Mouse (Mus musculus) liver, adult (tissue): ENCODE measurements around the gene Tmprss6.

Source experiments
- GATA4 ChIP-seq: IDR thresholded peaks from 2 replicates; pipeline ENCODE4 v1.6.1; 2014; ENCODE audit warnings: mild to moderate bottlenecking, low read length; ENCODE audit not compliant: insufficient replicate concordance

The Tmprss6 gene

DNA sequence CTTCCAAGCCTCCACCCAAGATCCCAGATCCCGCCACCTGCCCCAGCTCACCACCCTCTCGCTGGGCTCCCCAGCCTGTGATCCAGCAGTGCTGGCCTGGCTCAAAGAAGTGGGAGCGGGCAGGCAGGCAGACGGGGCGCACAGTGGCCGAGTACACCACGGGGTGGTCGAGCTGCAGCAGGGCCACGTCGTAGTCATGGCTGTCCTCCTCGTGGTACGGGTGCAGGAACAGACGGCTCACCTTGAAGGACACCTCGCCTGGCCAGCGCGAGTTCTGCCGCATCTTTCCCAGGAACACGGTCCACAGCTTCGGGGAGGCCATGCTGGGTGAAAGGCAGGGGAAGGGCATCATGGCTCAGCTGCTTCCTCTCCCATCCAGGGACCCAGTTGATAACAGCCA lies 26.2 kb downstream of the Tmprss6 start:
- no peak for TF ChIP-seq GATA4

DNA sequence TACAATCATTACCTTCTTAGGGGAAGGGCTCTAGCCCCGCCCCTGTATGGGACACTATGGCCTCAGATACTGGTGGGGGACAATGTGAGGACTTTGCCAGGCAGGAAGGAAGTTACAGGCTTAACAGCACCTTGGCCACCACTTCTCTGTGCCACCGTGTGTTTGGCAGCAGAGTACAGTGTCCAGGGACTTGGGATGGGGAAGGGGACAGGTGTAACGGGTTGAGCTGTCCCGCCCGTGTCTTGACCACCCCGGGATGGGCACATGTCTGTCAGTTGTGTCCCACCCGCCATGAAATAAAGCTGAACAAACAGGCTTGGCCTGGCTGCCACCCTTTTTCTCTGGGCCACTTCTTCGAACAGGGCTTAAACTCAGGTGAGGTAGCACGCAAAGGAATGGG lies 29.5 kb downstream of the Tmprss6 start:
- no peak for TF ChIP-seq GATA4

DNA sequence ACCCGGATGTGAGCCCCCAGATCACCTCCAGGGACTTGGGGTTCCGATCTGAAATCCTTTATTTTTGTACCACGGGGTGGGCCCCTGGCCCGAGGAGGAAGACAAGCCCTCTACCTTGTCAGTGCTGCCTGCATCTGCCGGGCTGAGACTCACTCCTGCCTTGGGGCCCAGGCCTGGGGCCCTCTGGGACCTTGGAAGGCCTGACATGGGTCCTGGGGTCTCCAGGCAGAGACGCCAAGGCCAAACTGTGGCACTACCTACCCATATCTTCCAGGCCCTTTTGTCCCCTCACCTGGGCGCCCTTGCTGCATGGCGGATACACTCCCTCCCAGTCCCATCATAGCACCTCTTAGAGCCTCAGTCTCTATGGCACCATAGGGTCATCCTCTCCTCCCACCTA lies 29.9 kb downstream of the Tmprss6 start:
- no peak for TF ChIP-seq GATA4

DNA sequence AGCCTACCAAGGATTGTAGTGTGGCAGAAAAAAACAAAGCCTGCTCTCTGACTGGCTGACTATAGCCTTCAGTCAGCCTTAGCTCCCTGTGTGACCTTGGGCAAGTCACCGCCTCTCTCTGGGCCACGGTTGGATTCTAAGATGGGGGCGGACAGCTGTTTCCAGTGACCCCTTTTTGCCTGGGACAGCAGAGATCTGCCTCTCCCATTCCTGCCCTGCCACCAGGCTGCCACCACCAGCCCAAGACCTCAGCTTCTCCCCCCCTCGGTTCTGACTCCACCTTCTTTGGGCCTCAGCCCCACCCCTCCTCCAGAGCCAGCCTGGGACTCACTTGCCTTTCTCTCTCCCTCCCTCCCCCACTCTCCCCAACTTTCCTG lies 30.4 kb downstream of the Tmprss6 start:
- TF ChIP-seq GATA4, result no peak

DNA sequence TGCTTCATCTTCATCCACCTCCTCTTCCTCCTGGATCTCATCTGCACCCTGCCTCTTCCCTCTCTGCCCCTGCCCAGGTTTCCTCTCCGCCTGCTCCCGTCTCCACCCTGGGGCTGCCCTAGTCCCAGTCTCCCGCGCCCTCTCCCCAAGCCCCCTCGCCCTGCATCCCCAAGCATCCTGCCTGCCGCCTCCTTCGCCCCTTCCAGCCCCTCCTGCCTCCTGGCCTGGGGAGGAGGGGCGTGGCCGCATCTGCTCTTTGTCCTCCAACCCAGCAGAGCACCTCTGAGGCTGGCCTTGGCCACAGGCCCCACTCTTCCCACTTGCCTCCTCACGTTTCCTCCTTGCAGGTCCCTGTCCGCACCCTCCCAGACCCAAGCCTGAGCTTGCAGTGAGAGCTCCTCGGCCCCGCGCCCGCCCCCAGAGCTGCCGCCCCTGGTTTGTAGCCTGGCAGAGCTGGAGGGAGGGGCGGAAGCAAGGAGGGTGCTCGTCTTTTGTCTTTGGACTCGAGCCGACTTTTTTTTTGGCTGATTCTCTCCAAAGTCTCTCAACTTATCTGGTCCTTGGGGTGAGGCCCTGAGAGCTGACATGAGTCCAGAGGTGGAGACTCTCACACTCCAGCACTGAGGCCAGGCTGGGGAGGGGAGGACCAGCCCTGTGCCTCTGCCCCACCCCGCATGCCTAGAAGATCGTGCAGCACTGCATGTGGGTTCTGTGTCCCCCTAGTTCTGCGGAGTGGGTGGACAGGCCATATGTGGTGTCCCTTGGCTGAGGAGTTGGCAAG lies 31.0 kb downstream of the Tmprss6 start:
- TF ChIP-seq GATA4, result no peak

DNA sequence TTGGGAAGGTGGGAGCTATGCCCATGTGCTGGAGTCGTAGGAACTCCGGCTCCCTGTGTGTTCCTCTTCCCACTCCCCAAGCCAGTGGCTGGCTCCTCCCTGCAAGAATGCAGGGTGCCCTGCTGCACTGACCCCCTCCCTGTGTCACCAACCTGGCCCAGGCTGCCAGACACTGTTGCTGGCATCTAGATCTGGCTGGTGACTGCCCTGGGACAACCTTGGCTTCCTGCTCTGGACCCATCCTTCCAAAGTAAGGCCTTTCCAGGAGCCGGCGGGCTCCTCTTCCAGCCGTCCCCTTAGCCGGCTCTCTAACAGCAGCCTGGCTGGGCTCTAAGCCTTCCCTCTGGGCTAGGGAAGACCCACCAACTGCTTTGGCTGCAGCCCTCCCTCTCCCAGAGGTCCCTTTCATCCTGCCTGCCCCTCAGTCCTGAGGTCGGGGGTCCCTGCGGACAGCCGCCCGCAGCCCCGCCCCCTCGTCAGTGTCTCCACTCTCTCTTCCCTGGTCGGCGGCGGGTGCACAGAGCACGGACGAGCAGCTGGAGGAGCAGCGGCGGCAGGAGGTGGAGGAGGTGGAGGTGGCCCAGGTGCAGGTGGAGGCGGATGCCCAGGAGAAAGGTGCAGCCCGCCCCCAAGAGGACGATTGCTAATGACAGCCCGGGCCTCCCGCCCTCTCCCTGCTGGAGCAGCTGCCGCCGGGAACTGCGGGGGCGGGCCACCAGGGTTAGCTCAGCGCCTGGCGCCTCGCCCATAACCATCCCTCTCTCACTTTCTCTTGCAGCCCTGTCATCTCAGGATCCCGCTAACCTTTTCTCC lies 31.8 kb downstream of the Tmprss6 start:
- TF ChIP-seq GATA4, result no peak

DNA sequence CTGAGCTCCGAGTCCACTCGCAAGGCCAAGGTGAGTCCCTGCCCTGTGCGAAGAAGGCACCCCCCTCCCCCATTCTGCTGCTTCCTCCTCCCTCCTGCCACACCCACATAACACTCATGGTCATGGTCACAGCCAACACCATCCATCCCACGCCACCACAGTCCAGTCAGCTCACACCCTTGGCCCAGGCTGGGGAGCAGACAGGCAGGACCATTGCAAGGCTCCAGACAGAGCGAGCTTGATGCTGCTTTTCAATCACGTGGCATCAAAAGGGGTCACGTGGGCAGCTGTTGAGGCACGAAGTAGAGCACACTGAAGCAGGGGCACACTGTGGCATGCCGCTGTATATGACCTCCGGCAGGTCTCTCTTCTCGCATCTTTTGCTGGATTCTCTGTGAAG lies 32.8 kb downstream of the Tmprss6 start:
- no peak for TF ChIP-seq GATA4

DNA sequence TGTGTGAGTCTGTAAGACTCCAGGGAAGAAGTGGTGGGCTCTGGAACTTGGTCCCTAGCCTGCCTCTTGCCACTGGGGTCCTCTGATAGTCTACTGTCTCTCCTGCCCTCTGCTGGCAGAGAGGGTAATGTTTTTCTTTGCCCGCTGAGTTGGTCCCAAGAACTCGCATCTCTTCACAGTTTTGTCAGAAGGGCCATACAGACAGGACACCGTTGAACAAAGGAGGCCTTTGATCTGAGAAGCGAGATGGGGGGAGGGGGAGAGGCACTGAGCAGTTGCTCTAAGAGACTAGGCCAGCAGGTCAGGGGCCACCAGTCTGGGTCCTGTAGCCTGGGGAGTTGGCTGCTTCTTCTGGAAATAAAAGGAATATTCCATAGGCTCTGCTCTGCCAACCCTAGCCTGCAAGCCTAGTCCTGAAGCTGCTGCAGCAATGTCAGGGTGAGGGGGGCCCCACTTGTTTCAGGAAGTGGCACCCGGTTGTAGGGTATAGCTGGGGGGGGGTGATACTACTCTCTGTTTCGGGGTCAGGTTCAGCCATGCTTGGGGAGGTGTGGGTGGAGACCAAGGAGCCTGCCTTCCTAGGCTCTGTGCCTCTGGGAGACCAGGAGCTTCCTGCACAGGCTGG lies 33.4 kb downstream of the Tmprss6 start:
- no peak for TF ChIP-seq GATA4

DNA sequence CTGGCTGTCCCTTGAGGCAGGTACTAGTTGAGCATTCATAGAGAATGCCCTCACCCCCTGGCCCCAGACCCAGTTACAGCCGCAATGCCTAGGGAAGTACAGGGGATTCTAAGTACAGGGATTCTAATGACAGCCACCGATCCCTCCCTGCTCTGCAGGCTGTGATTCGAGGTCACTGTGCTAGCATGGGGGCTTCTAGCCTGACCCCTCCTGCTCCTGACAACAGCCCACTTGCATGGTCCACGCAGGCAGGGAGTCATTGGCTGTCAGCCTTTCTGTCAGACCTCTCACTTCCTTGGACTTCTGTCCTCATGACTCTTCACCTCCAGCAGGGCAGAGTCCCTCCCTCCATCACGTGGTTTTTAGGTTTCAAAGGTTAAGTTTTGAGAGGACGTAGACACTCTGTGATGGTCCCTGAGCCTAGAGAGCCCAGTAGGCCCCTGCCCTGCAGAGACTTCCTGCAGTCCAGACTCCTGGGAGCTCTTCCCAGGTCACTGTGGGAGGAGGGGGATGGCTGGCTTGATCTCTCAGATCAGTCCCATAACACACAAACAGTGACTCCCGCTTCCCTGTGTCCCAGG lies 36.8 kb downstream of the Tmprss6 start:
- no peak for TF ChIP-seq GATA4

GRCm38 (mm10) chr15:78430874-78431273 lies 37.6 kb downstream of the Tmprss6 start:
- no peak for TF ChIP-seq GATA4

GRCm38 (mm10) chr15:78429871-78430622 lies 38.4 kb downstream of the Tmprss6 start:
- no peak for TF ChIP-seq GATA4

DNA sequence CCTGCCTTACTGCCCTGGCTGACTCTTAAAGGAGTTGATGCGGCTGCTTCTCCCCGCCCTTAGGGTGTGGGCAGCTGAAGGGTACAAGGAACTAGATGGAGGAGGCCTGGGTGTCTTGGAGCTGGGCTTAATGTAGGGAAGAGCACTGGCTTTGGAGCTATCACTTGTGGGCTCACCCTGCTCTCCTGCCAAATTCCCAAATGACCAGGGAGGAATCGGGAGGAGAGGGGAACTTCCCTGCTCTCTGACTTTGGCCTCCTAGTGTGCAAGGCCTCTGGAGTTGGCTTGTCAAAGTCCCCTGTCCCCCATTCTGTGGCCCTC lies 39.3 kb downstream of the Tmprss6 start:
- TF ChIP-seq GATA4, result no peak

DNA sequence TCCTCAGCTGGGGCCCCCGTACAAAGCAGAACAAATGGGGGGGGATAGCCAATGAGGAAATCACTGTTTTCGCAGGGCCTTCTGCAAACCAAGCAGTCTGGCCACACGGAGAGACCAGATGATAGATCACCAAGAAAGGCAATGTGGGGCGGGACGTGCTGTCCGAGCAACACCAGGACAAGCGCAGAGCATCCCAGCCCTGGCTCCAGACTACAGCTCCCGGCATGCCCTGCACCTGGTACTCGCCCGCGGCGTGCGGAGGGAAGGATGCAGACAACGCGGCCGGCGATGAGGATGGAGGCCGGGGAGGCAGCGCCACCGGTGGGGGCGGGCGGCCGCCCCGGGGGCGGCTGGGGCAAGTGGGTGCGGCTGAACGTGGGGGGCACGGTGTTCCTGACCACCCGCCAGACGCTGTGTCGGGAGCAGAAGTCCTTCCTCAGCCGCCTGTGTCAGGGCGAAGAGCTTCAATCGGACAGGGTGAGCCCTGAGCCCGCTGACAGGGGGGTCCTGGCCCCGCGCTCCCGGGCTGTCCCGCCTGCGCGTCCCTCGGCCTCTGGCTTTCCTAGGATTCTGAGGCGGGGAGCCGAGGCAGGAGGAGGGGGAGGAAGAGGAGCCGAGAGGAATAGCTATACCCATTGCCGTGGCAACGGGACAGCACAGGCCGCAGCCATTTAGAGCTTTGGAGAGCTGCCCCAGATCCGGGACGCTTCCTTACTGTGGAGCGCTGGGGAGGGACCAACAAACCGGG lies 39.9 kb downstream of the Tmprss6 start, which contains the start of gene Kctd17:
Gene Kctd17 (plus strand): TSS at position 174 of the 748 bp plus-strand sequence.
- no peak for TF ChIP-seq GATA4

DNA sequence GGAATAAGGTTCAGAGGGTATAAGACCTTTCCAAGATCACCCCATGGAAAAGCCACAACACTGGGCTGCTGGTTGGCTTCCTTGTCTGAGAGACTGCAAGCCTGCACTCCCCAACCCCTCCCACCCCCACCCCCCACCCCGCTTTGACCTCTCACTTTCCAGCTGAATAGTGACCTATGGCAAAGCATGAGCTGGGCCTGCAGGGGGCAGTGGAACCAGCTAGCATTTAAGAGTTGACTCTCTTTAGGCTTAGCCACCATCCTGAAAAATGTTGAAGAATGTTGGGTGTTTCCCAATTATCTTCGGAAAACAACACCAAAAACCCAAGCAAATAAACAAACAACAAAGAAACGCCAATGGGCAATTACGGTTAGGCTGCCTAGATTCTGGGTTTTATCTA lies 43.2 kb downstream of the Tmprss6 start:
- no peak for TF ChIP-seq GATA4
